Mouse (Mus musculus): ENCODE measurements at regions not wholly inside any gene's neighbourhood (a gene's known extent, or its start where the extent isn't known, plus 50 kb on each side); places are given as distances from the start of the nearest gene placed in this dataset.

DNA sequence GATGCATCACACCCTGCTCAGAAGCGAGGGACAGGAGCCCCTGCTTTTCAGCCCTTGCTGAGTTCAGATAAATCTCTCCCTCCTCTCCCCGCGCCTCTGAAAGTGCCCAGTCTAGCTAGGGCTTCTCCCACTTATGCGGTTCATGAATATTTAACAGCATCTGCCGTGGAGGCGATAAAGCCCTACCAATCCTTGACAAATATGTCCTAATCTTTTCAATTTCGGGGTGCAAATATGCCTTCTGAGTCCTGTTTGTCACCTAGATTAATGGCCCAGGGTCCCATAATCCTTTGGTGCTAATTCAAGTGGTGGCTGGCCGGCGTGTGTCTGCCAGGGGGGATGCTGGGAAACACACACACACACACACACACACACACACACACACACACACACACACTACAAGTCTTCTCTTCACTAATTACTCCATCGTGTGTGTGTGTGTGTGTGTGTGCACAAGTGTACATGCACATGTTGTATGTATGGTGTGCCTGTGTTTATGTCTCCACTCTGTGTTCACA lies 65.5 kb upstream of the Lhx5 start:
- TF ChIP-seq POLR2A (IDR thresholded peaks at IDR 0.05; ENCODE audit: low read depth, low read length) (no peak), CTCF (IDR thresholded peaks at IDR 0.05; ENCODE audit: extremely low read depth, insufficient read length, insufficient replicate concordance, low read depth, low read length) (no peak)

All from small intestine, adult 2 months (tissue).